Mouse (Mus musculus): ENCODE measurements at regions not wholly inside any gene's neighbourhood (a gene's known extent, or its start where the extent isn't known, plus 50 kb on each side); places are given as distances from the start of the nearest gene placed in this dataset.

- Histone ChIP-seq H3K27ac (ENCODE audit: insufficient read depth, low read length) (no peak overlapping the region), H3K4me1 (ENCODE audit: control insufficient read depth, insufficient read depth, low read length) (0 out of 2 replicates have a peak, but pooled peaks cover 2% of the 10 kb centered on the region), H3K4me3 (ENCODE audit: insufficient read depth, low read length) (no peak overlapping the region)
- no peak for TF ChIP-seq POLR2A (IDR thresholded peaks at IDR 0.05; ENCODE audit: low read depth, low read length)
- no peak for TF ChIP-seq CTCF (IDR thresholded peaks at IDR 0.05; ENCODE audit: borderline replicate concordance, insufficient read depth, low read length)
Observed at GRCm38 (mm10) chr14:73875916-73876315, 214.9 kb downstream of the Gm21750 start.

GRCm38 (mm10) chr14:73878267-73878666 is 217.2 kb downstream of the Gm21750 start:
- TF ChIP-seq POLR2A (IDR thresholded peaks at IDR 0.05; ENCODE audit: low read depth, low read length) (no peak), CTCF (IDR thresholded peaks at IDR 0.05; ENCODE audit: borderline replicate concordance, insufficient read depth, low read length) (no peak)
- no peak overlapping the region for H3K4me3 ChIP-seq (ENCODE audit: insufficient read depth, low read length)
- H3K27ac ChIP-seq (ENCODE audit: insufficient read depth, low read length), result no peak overlapping the region
- H3K4me1 ChIP-seq (ENCODE audit: control insufficient read depth, insufficient read depth, low read length), result no peaks in the 10 kb centered on the region

- H3K27ac ChIP-seq (ENCODE audit: insufficient read depth, low read length), result no peak overlapping the region
- H3K4me1 ChIP-seq (ENCODE audit: control insufficient read depth, insufficient read depth, low read length), result no peaks in the 10 kb centered on the region
- TF ChIP-seq POLR2A (IDR thresholded peaks at IDR 0.05; ENCODE audit: low read depth, low read length) (no peak), CTCF (IDR thresholded peaks at IDR 0.05; ENCODE audit: borderline replicate concordance, insufficient read depth, low read length) (no peak)
- no peak overlapping the region for H3K4me3 ChIP-seq (ENCODE audit: insufficient read depth, low read length)
Observed at GRCm38 (mm10) chr14:73878866-73879419, 217.9 kb downstream of the Gm21750 start.

- H3K4me3 ChIP-seq (ENCODE audit: insufficient read depth, low read length), result no peak overlapping the region
- H3K27ac ChIP-seq (ENCODE audit: insufficient read depth, low read length), result no peak overlapping the region
- no peaks in the 10 kb centered on the region for H3K4me1 ChIP-seq (ENCODE audit: control insufficient read depth, insufficient read depth, low read length)
- TF ChIP-seq POLR2A (IDR thresholded peaks at IDR 0.05; ENCODE audit: low read depth, low read length), result no peak
- TF ChIP-seq CTCF (IDR thresholded peaks at IDR 0.05; ENCODE audit: borderline replicate concordance, insufficient read depth, low read length), result no peak
Observed at GRCm38 (mm10) chr14:73891451-73891850, 230.4 kb downstream of the Gm21750 start.

- Histone ChIP-seq H3K4me1 (ENCODE audit: control insufficient read depth, insufficient read depth, low read length) (no peaks in the 10 kb centered on the region), H3K4me3 (ENCODE audit: insufficient read depth, low read length) (no peak overlapping the region), H3K27ac (ENCODE audit: insufficient read depth, low read length) (no peak overlapping the region)
- TF ChIP-seq POLR2A (IDR thresholded peaks at IDR 0.05; ENCODE audit: low read depth, low read length), result no peak
- no peak for TF ChIP-seq CTCF (IDR thresholded peaks at IDR 0.05; ENCODE audit: borderline replicate concordance, insufficient read depth, low read length)
Observed at GRCm38 (mm10) chr14:73894844-73895243, 233.8 kb downstream of the Gm21750 start.

- no peak for TF ChIP-seq CTCF (IDR thresholded peaks at IDR 0.05; ENCODE audit: borderline replicate concordance, insufficient read depth, low read length)
- TF ChIP-seq POLR2A (IDR thresholded peaks at IDR 0.05; ENCODE audit: low read depth, low read length), result no peak
- no peaks in the 10 kb centered on the region for H3K4me1 ChIP-seq (ENCODE audit: control insufficient read depth, insufficient read depth, low read length)
Observed at GRCm38 (mm10) chr14:73895266-73895665, 234.2 kb downstream of the Gm21750 start.

GRCm38 (mm10) chr14:73899078-73899477 is 238.1 kb downstream of the Gm21750 start:
- H3K4me3 ChIP-seq (ENCODE audit: insufficient read depth, low read length), result no peak overlapping the region
- no peaks in the 10 kb centered on the region for H3K4me1 ChIP-seq (ENCODE audit: control insufficient read depth, insufficient read depth, low read length)
- no peak overlapping the region for H3K27ac ChIP-seq (ENCODE audit: insufficient read depth, low read length)
- TF ChIP-seq POLR2A (IDR thresholded peaks at IDR 0.05; ENCODE audit: low read depth, low read length) (no peak), CTCF (IDR thresholded peaks at IDR 0.05; ENCODE audit: borderline replicate concordance, insufficient read depth, low read length) (no peak)

More at GRCm38 (mm10) chr14:73895266-73895665, 234.2 kb downstream of the Gm21750 start:
- Histone ChIP-seq H3K27ac (ENCODE audit: insufficient read depth, low read length) (no peak overlapping the region), H3K4me3 (ENCODE audit: insufficient read depth, low read length) (no peak overlapping the region)

- H3K27ac ChIP-seq (ENCODE audit: insufficient read depth, low read length), result peak overlapping the region; percentile 68; the same call in 1 of the 2 replicates
- H3K4me3 ChIP-seq (ENCODE audit: insufficient read depth, low read length), result no peak overlapping the region
- TF ChIP-seq POLR2A (IDR thresholded peaks at IDR 0.05; ENCODE audit: low read depth, low read length) (no peak), CTCF (IDR thresholded peaks at IDR 0.05; ENCODE audit: borderline replicate concordance, insufficient read depth, low read length) (no peak)
- H3K4me1 ChIP-seq (ENCODE audit: control insufficient read depth, insufficient read depth, low read length), result no peaks in the 10 kb centered on the region
Observed at GRCm38 (mm10) chr14:73902085-73902713, 241.2 kb downstream of the Gm21750 start.

- no peak overlapping the region for H3K4me3 ChIP-seq (ENCODE audit: insufficient read depth, low read length)
- no peak for TF ChIP-seq POLR2A (IDR thresholded peaks at IDR 0.05; ENCODE audit: low read depth, low read length)
- TF ChIP-seq CTCF (IDR thresholded peaks at IDR 0.05; ENCODE audit: borderline replicate concordance, insufficient read depth, low read length), result no peak
- H3K4me1 ChIP-seq (ENCODE audit: control insufficient read depth, insufficient read depth, low read length), result no peaks in the 10 kb centered on the region; the same call in 1 of the 2 replicates
- no peak overlapping the region for H3K27ac ChIP-seq (ENCODE audit: insufficient read depth, low read length)
Observed at GRCm38 (mm10) chr14:73913756-73914448, 252.9 kb downstream of the Gm21750 start.

GRCm38 (mm10) chr14:73915990-73916389 is 255.0 kb downstream of the Gm21750 start:
- Histone ChIP-seq H3K27ac (ENCODE audit: insufficient read depth, low read length) (no peak overlapping the region), H3K4me1 (ENCODE audit: control insufficient read depth, insufficient read depth, low read length) (no peaks in the 10 kb centered on the region; the same call in 1 of the 2 replicates), H3K4me3 (ENCODE audit: insufficient read depth, low read length) (no peak overlapping the region)
- TF ChIP-seq CTCF (IDR thresholded peaks at IDR 0.05; ENCODE audit: borderline replicate concordance, insufficient read depth, low read length) (no peak), POLR2A (IDR thresholded peaks at IDR 0.05; ENCODE audit: low read depth, low read length) (no peak)

Measured in embryonic fibroblast, embryonic 13.5 days (primary cell).